Mouse (Mus musculus): ENCODE measurements around the gene Tpm4. TPM values are rescaled to one million over a fixed set of nuclear protein-coding genes. Genes with fewer than 3 reads are reported as not detected.
A peak's percentile ranks its signal among the peaks of the same experiment; 100 is the strongest.

Gene Tpm4
- polyA plus RNA-seq, 1 experiment from 2014 or later: 177 TPM

DNA sequence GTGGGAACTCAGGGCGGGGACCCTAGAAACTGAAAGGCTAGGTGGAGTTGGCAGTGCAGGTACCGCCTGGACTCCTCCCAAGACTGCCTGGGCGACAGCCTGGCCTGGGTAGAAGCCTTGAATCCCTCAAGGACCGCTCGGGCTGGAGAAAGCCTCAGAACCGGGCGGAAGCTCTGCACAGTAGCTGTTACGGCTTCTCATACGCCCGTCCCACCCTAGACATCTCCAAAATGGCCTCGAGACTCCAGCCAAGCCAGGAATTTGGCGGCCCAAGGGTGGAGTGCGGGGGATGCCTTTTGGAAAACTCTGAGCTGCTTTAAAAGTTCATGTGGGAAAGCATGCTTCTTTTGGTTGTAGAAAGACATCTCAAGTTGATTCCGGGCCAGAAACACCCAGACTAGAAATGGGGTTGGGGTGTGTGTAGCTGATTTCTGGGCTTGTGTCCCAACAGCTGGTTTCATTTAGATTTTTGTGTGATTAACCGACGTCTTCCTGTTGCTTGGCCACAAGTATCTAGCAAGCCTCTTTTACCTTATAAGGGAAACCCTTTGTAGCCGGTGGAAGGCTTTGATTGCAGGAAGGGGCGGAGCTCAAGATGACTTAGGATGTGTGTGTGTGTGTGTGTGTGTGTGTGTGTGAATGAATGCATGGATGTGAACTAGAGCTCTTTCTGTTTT is 1.7 kb downstream of the Tpm4 start:
- Histone ChIP-seq H3K36me3 (replicated peaks; ENCODE audit: control insufficient read depth, insufficient read depth) (peaks cover 34% of the 10 kb centered on the region), H3K4me1 (replicated peaks; ENCODE audit: control insufficient read depth, insufficient read depth, low read length) (peaks cover 19% of the 10 kb centered on the region), H3K9ac (peak overlapping the region; percentile 88), H3K4me2 (replicated peaks) (peak overlapping the region; percentile 94), H3K9me3 (ENCODE audit: control insufficient read depth, low read length) (no peaks in the 10 kb centered on the region), H3K4me3 (replicated peaks; ENCODE audit: low read length) (peak overlapping the region; percentile 70), H3K27ac (peak overlapping the region; percentile 90), H3K27me3 (ENCODE audit: control insufficient read depth, insufficient read depth, low read length) (no peaks in the 10 kb centered on the region)
- under 1% methylated on average over 18 of the region's 18 CpGs for WGBS
- DNase-seq (ENCODE audit: low spot score) (peak; percentile 71), ATAC-seq (ENCODE audit: low FRiP score) (peak; percentile 33)

DNA sequence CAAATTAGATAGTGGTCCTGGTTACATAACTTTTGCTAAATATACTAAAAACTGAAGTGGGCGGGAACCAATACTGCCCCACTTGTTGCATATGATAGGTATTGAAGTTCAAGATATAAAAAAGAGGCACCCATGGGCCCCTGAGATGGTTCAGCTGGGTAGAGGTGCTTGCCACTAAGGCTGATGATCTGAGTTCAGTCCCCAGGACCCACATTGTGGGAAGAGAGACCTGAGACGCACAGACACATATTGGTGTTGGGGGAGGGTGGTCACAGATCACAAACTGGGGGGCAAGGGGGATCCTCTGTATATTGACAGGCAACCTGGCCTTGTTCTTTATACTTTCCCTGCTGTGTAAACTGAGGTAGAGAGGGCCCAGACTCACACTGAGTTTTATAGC is 2.7 kb downstream of the Tpm4 start:
- no peak for ATAC-seq (ENCODE audit: low FRiP score)
- no peak overlapping the region for H3K9ac ChIP-seq
- no peak overlapping the region for H3K27ac ChIP-seq
- H3K4me1 ChIP-seq (replicated peaks; ENCODE audit: control insufficient read depth, insufficient read depth, low read length): peaks cover 19% of the 10 kb centered on the region
- peak overlapping the region; percentile 94 for H3K4me2 ChIP-seq (replicated peaks)
- WGBS: 98% methylated on average over 2 of the region's 2 CpGs
- peaks cover 44% of the 10 kb centered on the region for H3K36me3 ChIP-seq (replicated peaks; ENCODE audit: control insufficient read depth, insufficient read depth)
- no peak for DNase-seq (ENCODE audit: low spot score)
- no peaks in the 10 kb centered on the region for H3K9me3 ChIP-seq (ENCODE audit: control insufficient read depth, low read length)
- no peaks in the 10 kb centered on the region for H3K27me3 ChIP-seq (ENCODE audit: control insufficient read depth, insufficient read depth, low read length)
- 0 out of 2 replicates have a peak overlapping the region, but pooled peaks have one; percentile 70 for H3K4me3 ChIP-seq (replicated peaks; ENCODE audit: low read length)

GRCm38 (mm10) chr8:72138456-72138855 is 3.7 kb downstream of the Tpm4 start:
- Histone ChIP-seq H3K9me3 (ENCODE audit: control insufficient read depth, low read length) (no peaks in the 10 kb centered on the region), H3K27ac (no peak overlapping the region), H3K27me3 (ENCODE audit: control insufficient read depth, insufficient read depth, low read length) (no peaks in the 10 kb centered on the region), H3K9ac (no peak overlapping the region), H3K4me2 (replicated peaks) (no peak overlapping the region), H3K4me3 (replicated peaks; ENCODE audit: low read length) (no peak overlapping the region), H3K36me3 (replicated peaks; ENCODE audit: control insufficient read depth, insufficient read depth) (peaks cover 54% of the 10 kb centered on the region), H3K4me1 (replicated peaks; ENCODE audit: control insufficient read depth, insufficient read depth, low read length) (peaks cover 19% of the 10 kb centered on the region)
- WGBS: 96% methylated on average over 5 of the region's 5 CpGs
- ATAC-seq (ENCODE audit: low FRiP score): no peak
- no peak for DNase-seq (ENCODE audit: low spot score)

DNA sequence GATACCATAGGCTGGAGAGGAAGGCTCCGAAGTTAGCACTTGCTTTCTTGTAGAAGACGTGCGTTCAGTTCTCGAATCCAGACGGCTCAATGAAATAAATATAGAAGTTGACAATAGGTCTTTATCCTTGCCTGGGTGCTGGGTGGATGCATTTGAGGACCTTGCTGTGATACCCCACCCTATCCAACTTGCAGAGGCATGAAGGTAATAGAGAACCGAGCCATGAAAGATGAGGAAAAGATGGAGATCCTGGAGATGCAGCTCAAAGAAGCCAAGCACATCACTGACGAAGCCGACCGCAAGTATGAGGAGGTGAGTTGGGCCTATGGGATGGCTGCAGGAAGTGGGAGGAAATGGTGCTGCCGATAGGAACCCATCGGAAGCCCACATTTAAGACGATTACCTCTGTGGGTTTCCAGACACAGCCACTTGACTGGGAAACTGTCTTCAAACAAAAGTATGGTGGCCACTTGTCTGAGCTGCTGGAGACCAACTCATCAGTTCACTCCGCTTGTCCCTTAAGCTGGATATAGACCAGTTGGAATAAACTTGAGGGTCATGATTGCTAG is 8.6 kb downstream of the Tpm4 start:
- H3K36me3 ChIP-seq (replicated peaks; ENCODE audit: control insufficient read depth, insufficient read depth): peaks cover 98% of the 10 kb centered on the region
- H3K9me3 ChIP-seq (ENCODE audit: control insufficient read depth, low read length): no peaks in the 10 kb centered on the region
- no peak for DNase-seq (ENCODE audit: low spot score)

DNA sequence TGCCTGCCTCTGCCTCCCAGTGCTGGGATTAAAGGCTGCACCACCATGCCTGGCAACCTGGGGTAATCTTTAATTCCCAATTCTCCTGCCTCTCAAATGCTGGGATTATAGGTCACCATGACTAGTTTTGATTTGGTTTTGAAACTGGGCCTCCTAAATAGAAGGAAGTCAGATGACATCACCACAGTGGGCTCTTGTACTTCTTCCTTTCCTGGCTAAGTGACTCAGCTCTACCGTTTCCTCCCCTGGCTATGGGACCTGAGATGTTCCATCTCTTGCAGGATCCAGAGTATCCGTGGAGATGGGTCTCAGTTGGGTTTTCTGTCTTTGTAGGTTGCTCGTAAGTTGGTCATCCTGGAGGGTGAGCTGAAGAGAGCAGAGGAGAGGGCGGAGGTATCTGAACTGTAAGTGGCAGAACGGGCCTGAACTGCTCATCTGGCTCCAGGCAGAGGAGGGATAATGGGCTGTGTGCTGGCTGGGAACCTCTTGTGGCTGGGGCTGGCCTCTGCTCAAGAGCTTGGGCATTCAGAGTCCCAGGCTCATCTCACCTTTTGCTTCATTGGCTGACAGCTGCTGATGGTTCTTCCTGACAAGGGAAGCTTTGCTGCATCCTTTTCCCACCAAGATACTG is 9.7 kb downstream of the Tpm4 start:
- 91% methylated on average over 5 of the region's 5 CpGs for WGBS
- no peak overlapping the region for H3K9ac ChIP-seq
- no peak overlapping the region for H3K4me3 ChIP-seq (replicated peaks; ENCODE audit: low read length)
- no peaks in the 10 kb centered on the region for H3K9me3 ChIP-seq (ENCODE audit: control insufficient read depth, low read length)
- no peak for ATAC-seq (ENCODE audit: low FRiP score)
- no peaks in the 10 kb centered on the region for H3K27me3 ChIP-seq (ENCODE audit: control insufficient read depth, insufficient read depth, low read length)
- H3K36me3 ChIP-seq (replicated peaks; ENCODE audit: control insufficient read depth, insufficient read depth): peaks cover 96% of the 10 kb centered on the region
- H3K4me1 ChIP-seq (replicated peaks; ENCODE audit: control insufficient read depth, insufficient read depth, low read length): no peaks in the 10 kb centered on the region
- H3K27ac ChIP-seq: no peak overlapping the region
- no peak for DNase-seq (ENCODE audit: low spot score)
- H3K4me2 ChIP-seq (replicated peaks): no peak overlapping the region

More for the DNA sequence above, 8.6 kb downstream of the Tpm4 start:
- H3K4me1 ChIP-seq (replicated peaks; ENCODE audit: control insufficient read depth, insufficient read depth, low read length): no peaks in the 10 kb centered on the region
- no peaks in the 10 kb centered on the region for H3K27me3 ChIP-seq (ENCODE audit: control insufficient read depth, insufficient read depth, low read length)
- ATAC-seq (ENCODE audit: low FRiP score): no peak
- no peak overlapping the region for H3K9ac ChIP-seq
- 93% methylated on average over 13 of the region's 13 CpGs for WGBS
- no peak overlapping the region for H3K4me3 ChIP-seq (replicated peaks; ENCODE audit: low read length)
- no peak overlapping the region for H3K4me2 ChIP-seq (replicated peaks)
- no peak overlapping the region for H3K27ac ChIP-seq

DNA sequence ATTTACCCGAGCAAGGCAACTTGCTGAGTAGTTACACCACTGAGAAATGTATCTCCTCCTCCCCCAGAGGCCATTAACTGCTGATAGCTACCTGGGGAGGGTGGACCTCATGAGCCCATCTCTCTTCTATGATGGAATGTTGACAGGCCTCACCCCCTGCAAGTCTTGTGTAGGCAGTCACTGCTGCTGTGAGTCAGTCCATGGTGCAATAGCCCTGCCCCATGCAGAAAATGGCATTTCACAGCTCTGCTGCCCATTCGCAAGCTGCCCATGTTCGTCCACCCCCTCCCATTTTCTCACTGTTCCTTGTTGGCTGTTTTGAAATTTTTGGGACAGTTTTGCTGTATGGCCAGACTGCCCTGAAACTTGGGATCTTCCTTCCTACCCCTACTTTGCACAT is 10.7 kb downstream of the Tpm4 start:
- Histone ChIP-seq H3K4me1 (replicated peaks; ENCODE audit: control insufficient read depth, insufficient read depth, low read length) (no peaks in the 10 kb centered on the region), H3K36me3 (replicated peaks; ENCODE audit: control insufficient read depth, insufficient read depth) (peaks cover 96% of the 10 kb centered on the region), H3K9ac (no peak overlapping the region), H3K9me3 (ENCODE audit: control insufficient read depth, low read length) (no peaks in the 10 kb centered on the region), H3K4me2 (replicated peaks) (no peak overlapping the region), H3K4me3 (replicated peaks; ENCODE audit: low read length) (no peak overlapping the region), H3K27me3 (ENCODE audit: control insufficient read depth, insufficient read depth, low read length) (no peaks in the 10 kb centered on the region), H3K27ac (no peak overlapping the region)
- 91% methylated on average over 3 of the region's 3 CpGs for WGBS
- no peak for ATAC-seq (ENCODE audit: low FRiP score)
- no peak for DNase-seq (ENCODE audit: low spot score)

- H3K4me2 ChIP-seq (replicated peaks): no peak overlapping the region
- ATAC-seq (ENCODE audit: low FRiP score) (no peak), DNase-seq (ENCODE audit: low spot score) (no peak)
- no peak overlapping the region for H3K9ac ChIP-seq
- WGBS: 96% methylated on average over 1 of the region's 1 CpGs
- no peaks in the 10 kb centered on the region for H3K27me3 ChIP-seq (ENCODE audit: control insufficient read depth, insufficient read depth, low read length)
- no peaks in the 10 kb centered on the region for H3K9me3 ChIP-seq (ENCODE audit: control insufficient read depth, low read length)
- H3K4me3 ChIP-seq (replicated peaks; ENCODE audit: low read length): no peak overlapping the region
- peaks cover 96% of the 10 kb centered on the region for H3K36me3 ChIP-seq (replicated peaks; ENCODE audit: control insufficient read depth, insufficient read depth)
- no peaks in the 10 kb centered on the region for H3K4me1 ChIP-seq (replicated peaks; ENCODE audit: control insufficient read depth, insufficient read depth, low read length)
- no peak overlapping the region for H3K27ac ChIP-seq
Observed at GRCm38 (mm10) chr8:72146056-72146455, 11.3 kb downstream of the Tpm4 start.

GRCm38 (mm10) chr8:72146556-72146955 is 11.8 kb downstream of the Tpm4 start:
- H3K9me3 ChIP-seq (ENCODE audit: control insufficient read depth, low read length): no peaks in the 10 kb centered on the region
- no peaks in the 10 kb centered on the region for H3K27me3 ChIP-seq (ENCODE audit: control insufficient read depth, insufficient read depth, low read length)
- ATAC-seq (ENCODE audit: low FRiP score): no peak
- H3K4me3 ChIP-seq (replicated peaks; ENCODE audit: low read length): no peak overlapping the region
- H3K27ac ChIP-seq: no peak overlapping the region
- peaks cover 96% of the 10 kb centered on the region for H3K36me3 ChIP-seq (replicated peaks; ENCODE audit: control insufficient read depth, insufficient read depth)
- H3K4me1 ChIP-seq (replicated peaks; ENCODE audit: control insufficient read depth, insufficient read depth, low read length): no peaks in the 10 kb centered on the region
- 91% methylated on average over 3 of the region's 3 CpGs for WGBS
- no peak for DNase-seq (ENCODE audit: low spot score)
- H3K4me2 ChIP-seq (replicated peaks): no peak overlapping the region
- no peak overlapping the region for H3K9ac ChIP-seq

- no peaks in the 10 kb centered on the region for H3K27me3 ChIP-seq (ENCODE audit: control insufficient read depth, insufficient read depth, low read length)
- no peak overlapping the region for H3K9ac ChIP-seq
- H3K4me3 ChIP-seq (replicated peaks; ENCODE audit: low read length): no peak overlapping the region
- H3K36me3 ChIP-seq (replicated peaks; ENCODE audit: control insufficient read depth, insufficient read depth): peaks cover 95% of the 10 kb centered on the region
- no peak overlapping the region for H3K4me2 ChIP-seq (replicated peaks)
- H3K4me1 ChIP-seq (replicated peaks; ENCODE audit: control insufficient read depth, insufficient read depth, low read length): no peaks in the 10 kb centered on the region
- no peaks in the 10 kb centered on the region for H3K9me3 ChIP-seq (ENCODE audit: control insufficient read depth, low read length)
- DNase-seq (ENCODE audit: low spot score) (no peak), ATAC-seq (ENCODE audit: low FRiP score) (no peak)
- 92% methylated on average over 2 of the region's 2 CpGs for WGBS
- H3K27ac ChIP-seq: no peak overlapping the region
Observed at GRCm38 (mm10) chr8:72147266-72147665, 12.5 kb downstream of the Tpm4 start.

Measured in hindbrain, embryonic 14.5 days (tissue).